Mouse (Mus musculus): ENCODE measurements around the gene Hyal3. TPM values are rescaled to one million over a fixed set of nuclear protein-coding genes. Genes with fewer than 3 reads are reported as not detected.

Gene Hyal3
- polyA plus RNA-seq, 1 experiment from 2014 or later, result 1.2 TPM

DNA sequence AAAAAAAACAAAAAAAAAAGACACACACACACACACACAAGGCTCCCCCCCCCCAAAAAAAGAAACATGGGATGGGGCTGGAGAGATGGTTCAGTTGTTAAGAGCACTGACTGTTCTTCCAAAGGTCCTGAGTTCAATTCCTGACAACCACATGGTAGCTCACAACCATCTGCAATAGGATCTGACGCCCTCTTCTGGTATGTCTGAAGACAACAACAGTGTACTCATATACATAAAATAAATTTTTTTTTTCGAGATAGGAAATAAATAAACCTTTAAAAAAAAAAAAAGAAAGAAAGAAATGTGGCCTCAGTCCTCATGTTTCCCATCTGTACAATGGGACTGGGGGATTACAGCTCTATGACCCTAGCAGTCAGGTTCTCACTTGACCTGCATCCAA, 36.8 kb downstream of the Hyal3 start:
- no peak for DNase-seq (ENCODE audit: low spot score)

DNA sequence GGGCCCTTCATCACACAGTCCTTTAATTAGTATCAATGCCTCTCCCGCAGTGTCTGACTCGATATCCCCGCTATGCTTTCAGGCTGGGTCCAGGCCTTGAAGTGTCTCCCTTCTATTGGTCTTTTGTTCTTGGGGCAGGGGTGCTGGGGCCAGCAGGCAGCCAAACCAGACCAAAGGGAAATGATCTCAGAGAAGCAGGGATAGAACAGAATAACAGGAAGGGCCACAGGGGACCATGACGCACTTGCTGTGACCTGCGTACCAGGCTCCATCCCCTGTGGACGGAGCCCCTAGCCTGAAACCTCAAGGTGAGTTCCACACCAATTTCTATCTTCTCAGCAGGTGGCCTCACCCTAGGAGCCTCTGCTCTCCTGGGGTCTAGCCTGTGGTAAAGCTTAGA, 37.5 kb downstream of the Hyal3 start:
- DNase-seq (ENCODE audit: low spot score), result no peak

DNA sequence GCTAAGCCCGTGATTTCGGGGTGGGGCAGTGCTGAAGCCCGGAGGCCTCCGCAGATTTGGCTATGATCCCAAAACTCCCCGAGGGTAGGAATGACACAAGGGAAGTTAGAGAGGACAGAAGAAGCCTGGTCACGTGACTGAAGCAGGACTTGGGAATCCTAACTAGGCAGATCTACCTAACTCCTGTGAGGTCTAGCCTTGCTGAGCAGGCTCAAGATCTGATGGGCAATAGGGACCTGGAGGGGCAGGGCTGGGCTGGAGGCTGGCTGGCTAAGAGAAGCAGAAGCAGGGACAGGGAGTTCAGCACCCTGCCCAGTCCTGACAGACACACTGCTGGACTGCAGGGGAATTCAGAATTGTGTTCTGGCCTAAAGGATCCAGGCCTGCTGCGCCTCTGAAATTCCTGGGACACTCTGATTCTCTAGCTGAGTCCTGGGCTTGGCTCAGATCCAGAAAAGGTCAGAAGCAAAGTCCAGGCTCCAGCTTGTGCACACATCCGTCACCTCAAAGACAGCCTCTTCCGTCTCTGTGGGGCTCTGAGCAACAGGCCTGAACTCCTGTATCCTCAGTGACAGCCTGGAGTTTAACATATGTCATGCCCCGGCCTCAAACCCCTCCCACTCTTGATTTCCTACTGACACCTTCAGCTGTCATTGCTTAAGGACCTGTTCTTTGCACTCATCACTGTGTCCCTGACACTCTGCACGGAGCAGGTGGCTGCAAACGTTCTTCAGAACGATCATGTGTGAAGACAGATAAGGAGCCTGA, 38.3 kb downstream of the Hyal3 start:
- DNase-seq (ENCODE audit: low spot score), result no peak

DNA sequence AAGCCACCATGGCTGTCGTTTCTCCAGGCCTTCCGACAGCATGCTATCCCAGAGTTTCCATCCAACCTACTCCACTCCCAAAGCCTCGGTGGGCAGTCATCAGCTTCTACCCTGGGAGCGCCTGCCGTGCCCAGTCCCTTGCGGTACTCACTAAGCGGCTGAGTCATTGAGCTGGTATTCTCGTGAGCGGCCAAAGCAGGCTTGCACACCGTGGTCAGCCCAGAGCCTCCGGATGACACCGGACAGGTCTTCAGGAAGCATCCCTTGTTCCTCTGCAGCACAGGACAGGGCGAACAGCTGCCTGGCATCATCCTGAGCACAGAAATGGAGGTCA, 38.9 kb downstream of the Hyal3 start:
- no peak for DNase-seq (ENCODE audit: low spot score)

DNA sequence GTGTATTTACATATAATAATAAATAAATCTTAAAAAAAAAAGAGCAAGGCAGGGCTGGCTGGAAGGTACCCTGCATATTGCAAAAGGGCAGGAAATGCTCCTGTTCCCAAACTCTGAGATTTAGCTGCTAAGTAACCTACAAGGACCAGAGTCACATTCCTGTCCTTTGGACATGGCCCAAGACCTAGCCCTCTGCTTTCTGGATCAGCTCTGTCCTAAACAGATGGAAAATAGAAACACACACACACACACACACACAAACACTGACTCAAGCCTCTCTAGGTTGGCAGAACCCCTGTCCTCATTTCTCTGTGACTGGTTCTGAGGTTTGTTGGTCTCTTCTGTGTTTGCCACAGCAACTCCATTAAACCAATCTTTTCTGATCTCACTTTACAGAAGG, 40.3 kb downstream of the Hyal3 start:
- no peak for DNase-seq (ENCODE audit: low spot score)

DNA sequence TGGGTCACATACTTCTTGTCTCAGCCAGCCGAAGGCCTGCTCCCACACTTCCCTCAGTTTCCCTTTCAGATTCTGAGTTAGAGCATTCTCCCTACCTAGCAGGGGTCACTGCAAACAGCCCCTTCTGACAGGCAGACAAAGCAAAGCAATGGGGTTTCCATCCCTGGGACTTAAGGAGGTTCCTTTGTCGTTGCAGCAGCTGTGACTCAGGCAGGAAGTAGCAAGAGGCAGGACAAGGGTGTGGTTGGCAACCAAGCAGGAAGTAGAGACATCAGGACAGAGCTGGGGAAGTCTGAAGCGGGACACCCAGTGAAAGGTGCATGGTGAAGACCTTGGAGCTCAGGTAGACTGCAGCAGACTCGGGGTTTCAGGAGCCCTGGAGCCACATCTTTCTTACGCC, 43.9 kb downstream of the Hyal3 start:
- DNase-seq (ENCODE audit: low spot score), result peak; percentile 80

DNA sequence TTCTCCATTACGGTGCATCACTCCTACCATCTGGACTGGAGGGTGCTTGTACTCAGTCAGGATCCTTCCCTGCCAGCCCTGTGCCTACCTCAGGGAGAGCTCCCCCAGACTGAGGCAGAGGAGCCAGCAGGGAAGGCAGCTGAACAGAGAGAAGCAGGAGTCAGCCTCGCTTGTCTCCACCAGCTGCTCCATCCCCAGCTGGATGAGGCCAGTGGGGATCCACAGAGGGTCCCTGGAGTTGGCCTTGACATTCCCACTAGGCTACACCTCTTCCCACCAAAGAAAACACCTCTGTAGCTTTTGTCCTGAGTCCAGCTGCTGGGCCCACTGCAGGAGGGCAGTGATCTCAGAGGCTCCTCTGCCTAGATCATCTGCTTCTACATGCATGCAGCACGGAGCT, 44.3 kb downstream of the Hyal3 start:
- DNase-seq (ENCODE audit: low spot score), result no peak

DNA sequence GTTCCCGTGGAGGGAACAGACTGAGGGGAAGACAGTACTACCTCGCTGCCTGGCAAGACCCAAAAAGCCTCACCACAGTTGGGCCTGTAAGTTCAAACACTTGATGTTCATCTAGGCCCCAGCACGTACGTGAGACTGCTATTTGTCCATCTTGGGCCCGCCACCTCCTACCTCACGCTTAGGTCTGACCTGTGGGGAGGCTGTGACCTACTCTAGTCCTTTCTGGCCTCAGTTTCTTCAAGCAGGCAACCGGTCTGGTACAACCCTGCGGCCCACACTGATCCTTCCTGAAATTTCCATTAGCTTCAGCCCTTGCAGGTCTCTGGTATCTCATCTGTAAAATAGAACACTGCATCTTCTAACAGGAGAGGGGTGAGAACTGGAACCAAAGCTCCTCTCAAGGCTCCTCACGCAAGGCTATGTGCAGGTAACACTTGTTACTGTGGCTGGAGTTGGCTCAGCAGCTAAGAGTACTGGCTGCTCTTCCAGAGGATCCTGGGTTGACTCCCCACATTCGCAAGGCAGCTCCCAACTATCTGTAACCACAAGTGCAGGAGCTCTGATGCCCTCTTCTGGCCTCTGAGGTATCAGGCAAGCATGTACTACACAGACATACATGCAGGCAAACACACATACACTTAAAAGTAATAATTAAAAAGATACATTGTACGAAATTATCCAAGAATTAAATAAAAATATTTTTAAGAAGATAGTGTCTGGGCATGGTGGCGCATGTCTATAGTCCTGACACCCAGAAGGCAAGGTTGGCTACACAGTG, 44.9 kb downstream of the Hyal3 start:
- no peak for DNase-seq (ENCODE audit: low spot score)

DNA sequence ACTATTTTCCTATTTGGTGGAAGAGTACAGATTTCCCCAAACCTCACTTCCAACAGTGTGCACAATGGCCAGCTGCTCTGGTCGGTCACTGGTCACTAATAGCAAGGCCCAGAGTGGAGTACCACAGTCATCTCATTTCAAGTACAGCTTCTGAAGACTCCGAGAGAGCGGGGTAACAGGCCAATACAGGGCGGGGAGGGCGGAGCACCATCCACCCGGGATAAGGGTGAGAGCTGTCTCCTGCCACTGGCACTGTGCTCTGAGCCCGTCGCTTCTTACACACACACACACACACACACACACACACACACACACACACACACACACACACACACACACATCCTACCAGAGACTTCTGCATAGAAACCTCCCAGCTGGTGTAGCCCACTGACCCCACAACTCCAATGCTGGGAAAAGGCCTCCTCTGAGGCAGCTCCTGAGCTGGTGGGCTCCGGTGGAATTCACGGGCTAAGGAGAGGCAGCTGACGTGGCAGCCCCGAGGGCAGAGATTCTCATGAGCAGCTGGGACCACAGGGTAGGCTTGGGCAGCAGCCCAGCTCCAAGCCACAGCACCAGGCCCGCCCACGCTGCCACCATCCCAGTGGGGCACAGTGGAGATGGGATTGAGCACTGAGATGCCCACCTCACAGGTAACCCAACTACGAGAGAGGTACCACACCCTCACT, 45.7 kb downstream of the Hyal3 start:
- no peak for DNase-seq (ENCODE audit: low spot score)

DNA sequence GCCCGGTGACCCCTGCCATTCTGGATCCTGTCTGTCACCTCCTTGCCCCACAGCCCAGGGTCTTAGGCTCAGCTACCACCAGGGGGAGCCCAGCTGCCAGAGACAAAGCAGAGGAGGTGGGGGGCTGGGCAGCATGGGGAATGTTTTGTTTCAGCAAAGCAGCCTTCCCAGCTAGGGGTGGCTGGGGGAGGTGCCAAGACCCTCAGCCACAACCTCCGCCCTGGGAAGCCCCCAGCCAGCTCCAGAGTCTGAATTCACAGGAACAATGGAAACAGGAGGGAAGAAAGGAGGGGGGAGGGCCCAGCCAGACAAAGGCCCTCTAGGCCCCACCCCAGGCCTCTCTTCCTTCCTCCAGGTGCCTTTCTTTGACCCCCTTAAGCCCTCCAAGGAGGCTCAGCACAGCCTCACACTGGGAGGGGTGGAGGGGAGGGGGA, 46.2 kb downstream of the Hyal3 start:
- peak; percentile 88 for DNase-seq (ENCODE audit: low spot score)

DNA sequence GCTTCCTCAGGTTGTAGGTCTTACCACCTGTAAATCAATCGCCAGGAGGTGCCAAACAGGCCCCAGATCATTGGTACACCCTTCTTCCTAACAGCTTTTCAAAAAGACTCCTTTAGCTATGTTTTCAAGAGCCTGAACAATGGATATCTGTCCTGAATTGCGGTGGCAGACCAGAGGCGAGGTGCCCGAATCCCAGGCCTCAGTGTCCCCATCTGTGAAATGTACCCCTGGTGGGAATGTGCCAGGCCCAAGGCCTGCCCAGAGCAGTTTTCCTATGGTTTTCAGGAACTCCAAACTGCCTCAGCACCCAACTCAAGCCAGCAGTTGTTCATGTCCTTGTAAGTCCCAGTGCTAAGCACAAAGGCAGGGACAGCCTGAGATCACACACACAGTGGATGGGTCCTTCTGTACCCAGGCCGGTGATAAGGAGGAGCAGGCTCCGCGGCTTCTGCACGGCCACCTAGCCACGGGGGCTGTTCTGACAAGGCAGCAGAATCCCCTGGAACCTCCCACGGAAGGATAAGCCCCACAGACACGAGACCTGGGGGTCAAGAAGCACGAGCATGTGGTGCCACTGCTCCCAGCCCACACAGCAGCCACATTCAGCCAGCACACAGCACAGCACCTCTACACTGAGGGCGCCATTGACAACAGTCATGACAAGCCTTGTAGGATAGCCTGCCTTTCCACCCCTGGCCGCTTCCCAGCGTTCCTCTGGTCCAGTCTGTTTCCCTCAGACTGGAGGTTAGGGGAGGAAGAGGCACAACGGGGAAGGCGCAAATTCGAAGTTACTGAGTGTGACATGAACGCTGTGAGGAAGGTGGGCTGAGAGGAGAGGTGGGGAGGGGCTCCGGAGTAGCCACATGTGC, 47.0 kb downstream of the Hyal3 start:
- no peak for DNase-seq (ENCODE audit: low spot score)

DNA sequence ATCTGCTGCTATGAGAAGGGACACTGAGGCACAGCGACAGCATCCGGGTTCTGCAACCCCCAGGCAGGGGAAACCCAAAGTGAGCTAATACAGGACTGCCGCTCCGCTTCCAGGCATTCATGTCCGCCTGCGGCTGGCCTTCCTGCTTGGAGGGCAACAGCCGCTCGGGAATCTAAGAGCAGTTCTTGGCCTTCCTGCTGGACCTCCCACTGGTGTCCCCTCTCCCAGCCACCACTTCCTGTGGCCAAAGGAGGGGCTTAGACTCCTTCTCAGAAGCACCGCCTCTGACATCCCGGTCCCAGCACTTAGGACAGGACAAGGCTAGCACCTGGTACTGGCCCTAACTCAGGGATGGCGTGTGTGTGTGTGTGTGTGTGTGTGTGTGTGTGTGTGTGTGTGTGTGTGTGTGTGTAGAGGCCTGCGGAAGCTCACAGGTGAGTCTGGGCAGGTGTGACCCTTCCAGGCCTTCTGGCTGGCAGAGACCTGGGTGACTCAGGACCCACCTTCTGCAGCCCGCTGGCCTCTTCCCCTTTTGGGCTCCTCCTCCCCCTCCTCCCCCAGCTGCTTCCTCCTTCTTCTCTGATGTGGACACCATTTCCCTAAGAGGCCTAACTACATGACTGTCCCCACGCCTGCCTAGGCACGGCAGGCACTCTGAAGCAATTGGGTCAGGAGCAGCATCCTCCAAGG, 48.2 kb downstream of the Hyal3 start:
- no peak for DNase-seq (ENCODE audit: low spot score)

DNA sequence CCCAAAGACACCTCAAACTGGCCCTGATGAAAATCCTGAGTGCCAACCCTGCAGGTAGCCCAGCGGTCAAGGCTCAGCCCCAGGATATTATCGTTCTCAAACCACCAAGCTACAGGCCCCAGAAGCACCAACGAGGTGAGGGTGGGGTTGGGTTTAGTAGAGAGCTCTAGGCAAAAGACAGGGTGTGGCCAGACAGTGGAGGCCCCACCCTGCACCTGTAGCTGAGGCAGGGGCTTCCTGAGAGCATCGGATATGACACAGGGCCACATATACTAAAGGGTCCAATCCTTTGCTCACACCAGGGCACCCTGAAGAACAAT, 48.8 kb downstream of the Hyal3 start:
- peak; percentile 31 for DNase-seq (ENCODE audit: low spot score)

DNA sequence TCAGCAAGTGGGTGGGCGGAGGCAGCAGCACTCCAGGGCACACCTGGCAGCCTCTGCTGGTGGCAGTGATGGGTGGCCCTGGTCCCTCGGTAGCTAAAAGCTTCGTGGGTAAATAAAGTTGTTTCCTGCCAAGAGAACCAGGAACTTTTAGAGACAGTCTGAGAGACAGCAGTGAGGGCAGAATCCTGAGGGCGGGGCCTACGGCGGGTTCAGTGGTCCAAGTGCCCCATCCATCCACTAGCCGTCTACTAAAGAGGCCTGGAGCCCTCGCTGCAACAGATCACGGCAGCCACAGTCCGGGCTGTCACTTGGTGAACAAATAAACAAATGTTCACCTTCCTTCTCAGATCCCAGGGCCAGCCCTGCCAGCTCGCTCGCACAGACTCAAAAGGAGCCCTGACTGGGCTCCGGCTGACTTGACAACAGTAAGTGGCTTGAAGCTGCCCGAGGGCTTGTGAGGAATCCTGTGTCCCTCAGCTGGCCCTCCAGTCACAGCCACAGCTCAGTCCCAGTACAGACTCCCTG, 49.3 kb downstream of the Hyal3 start:
- peak; percentile 56 for DNase-seq (ENCODE audit: low spot score)

DNA sequence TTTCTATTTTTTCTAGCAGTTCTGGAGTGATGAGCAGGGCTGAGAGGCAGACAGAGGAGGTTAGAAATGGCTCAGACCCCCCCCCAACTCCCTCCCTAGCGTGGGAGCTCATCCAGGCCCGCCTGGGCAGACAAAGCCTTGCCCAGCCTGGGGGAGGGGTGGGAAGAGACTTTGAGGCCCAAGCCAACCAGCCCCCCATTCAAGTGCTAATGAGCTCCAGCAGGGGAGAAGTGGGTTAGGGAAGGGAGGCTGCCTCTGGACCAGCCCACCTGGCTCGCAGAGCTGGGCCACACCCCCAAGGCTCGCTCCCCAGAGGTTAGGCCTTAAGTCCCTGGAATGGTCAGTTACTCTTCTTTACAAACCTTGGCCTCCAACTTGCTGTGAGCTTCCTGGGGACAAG, 50.0 kb downstream of the Hyal3 start:
- no peak for DNase-seq (ENCODE audit: low spot score)

DNA sequence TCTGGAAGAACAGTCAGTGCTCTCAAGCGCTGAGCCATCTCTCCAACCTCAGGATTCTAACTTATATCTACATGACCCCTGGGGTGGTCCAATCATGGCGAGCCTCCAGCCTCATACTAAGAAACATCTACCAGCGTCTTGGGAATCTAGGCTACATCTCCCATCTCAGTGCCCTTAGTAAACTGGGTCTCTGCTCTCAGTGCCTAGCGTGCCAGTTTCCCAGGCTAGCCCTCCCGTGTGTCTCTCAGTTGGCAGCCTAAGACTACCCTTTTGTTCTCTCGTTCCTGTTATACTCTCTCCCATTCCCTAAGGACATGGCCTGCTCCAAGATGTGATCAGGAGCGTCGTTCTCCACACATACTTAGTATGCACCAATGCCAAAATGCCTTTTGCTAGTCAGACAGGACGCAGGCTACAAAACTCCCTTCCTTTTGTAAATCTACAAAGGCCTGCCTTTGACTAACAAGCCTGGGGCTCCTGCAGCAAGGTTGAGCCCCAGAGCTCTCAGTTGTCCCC, 50.8 kb downstream of the Hyal3 start:
- DNase-seq (ENCODE audit: low spot score), result no peak

DNA sequence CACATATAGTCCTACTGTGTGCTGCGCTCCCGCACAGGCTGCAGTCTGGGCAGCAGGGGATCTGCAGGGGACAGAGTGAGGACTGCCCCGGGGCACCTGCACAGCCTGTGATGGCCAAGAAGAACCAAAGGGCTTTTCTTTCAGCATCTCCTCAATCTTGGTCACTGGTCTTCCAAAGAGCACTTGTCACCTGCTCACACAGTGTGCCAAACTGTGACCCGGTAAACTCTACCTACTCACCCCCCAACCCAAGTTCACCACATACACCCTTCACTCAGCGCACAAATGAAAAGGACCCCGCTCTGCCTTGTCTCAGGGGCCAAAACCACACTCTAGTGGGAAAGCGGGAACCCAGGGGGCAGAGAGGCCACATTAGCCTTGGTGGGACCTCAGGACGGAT, 51.2 kb downstream of the Hyal3 start:
- DNase-seq (ENCODE audit: low spot score), result no peak

DNA sequence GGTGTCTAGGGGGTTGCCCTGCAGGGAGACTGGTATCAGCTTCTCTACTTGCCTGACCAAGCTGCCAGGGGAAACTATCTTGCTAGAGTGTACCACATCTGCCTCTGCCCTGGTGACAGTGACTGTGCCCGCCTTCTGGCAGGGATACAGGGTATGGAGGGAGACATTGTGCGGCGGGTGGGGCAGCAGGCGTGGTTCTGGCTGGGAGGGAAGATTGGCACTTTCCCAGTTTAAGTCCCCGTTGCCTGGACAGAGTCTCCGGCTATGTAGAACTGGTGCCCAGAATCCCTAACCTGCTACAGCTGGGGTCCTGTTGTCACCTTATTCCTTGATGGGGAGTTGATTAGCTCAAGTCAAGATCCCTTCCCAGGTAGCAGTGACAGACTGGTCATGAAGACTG, 51.9 kb downstream of the Hyal3 start:
- DNase-seq (ENCODE audit: low spot score), result no peak

DNA sequence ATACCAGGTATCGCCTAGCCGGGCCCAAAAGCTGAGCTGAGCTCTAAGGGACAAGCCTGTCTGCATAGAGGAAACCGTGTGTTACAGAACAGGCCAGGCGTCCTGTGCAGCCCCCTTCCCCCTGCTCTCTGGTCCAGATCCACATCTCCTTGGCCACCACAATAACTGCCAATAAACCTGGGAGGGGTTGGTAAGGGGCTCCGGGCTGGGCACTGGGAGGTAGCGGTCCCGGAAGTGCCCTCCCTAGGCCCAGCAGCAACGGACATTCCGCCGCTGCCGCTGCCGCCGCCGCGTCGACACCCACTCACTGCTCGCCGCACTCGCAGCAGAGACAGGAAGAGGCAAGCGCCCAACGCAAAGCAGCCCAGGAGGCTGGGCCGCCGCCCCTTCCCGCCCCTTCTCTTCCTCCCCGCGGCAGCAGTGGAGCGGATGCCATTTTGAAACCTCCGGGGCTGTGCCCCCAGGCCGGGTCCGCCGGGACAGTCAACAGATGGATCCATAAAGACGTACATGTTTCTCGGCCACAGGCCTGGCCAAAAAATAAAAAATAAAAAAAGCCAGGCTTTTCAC, 52.6 kb downstream of the Hyal3 start:
- peak; percentile 90 for DNase-seq (ENCODE audit: low spot score)
